In the genomic region with DNA sequence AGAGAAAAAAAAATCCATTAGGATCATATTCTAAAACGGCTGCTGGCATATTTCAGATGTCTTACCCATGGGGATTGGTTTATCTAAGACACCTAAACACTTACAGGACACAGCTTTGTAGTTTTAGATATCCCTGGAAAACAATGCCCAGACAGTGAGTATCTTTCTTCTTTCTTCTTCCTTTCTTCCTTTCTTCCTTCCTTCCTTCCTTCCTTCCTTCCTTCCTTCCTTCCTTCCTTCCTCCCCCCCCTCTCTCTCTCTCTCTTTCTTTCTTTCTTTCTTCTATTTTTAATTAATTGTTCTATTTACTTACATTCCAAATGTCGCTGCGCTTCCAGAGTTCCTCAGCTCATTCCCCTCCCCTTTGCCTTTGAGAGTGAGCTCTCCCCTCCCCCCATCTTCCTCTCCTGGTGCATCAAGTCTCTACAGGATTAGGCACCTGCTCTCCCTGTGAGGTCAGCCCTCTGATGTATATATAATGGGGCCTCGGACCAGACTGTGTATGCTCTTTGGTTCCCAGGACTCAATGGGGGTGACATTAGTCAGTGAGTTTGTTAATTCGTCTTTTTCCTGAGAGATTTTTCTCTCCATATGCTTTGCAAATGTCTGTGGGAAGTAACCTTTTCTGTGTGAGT, we compare ENCODE assay signal across 10 mouse cellular contexts.
DNase-seq lines count a peak whose midpoint lies in the region; ATAC-seq lines count a peak whose summit lies in the region.
"Had no signal": no experiment of that assay in that cellular context is flagged by ENCODE, and none has a peak within 500 bp of the region (broad histone marks: within the 10 kb centered on the region; RNA-seq: fewer than 3 reads in every experiment).

No protein-coding gene starts in this region.

- peaks cover 6% of the 10 kb centered on the region; the same call in 1 of the 2 replicates for H3K9me3 ChIP-seq in kidney, embryonic 16.5 days (ENCODE audit: low read length)
- no peaks in the 10 kb centered on the region for H3K9me3 ChIP-seq in embryonic facial prominence, embryonic 11.5 days (replicated peaks; ENCODE audit: control insufficient read depth, low read length)
- H3K9me3 ChIP-seq in hindbrain, embryonic 14.5 days (ENCODE audit: control insufficient read depth, low read length) = peaks cover 10% of the 10 kb centered on the region
- peaks cover 6% of the 10 kb centered on the region for H3K9me3 ChIP-seq in neural tube, embryonic 14.5 days (ENCODE audit: control insufficient read depth, low read length)

- peak overlapping the region; percentile 20; the same call in 1 of the 2 replicates for H3K4me2 ChIP-seq in kidney, embryonic 16.5 days (replicated peaks; ENCODE audit: low read depth, low read length)
- no peak overlapping the region for H3K4me2 ChIP-seq in embryonic facial prominence, embryonic 11.5 days (ENCODE audit: low read depth, low read length)
- H3K4me2 ChIP-seq in hindbrain, embryonic 14.5 days (replicated peaks) = peak overlapping the region; percentile 47
- peak overlapping the region; percentile 30 for H3K4me2 ChIP-seq in neural tube, embryonic 14.5 days (ENCODE audit: low read depth, low read length)

- no peaks in the 10 kb centered on the region for H3K27me3 ChIP-seq in kidney, embryonic 16.5 days (ENCODE audit: insufficient read depth, low read length)
- H3K27me3 ChIP-seq in embryonic facial prominence, embryonic 11.5 days (ENCODE audit: control insufficient read depth, insufficient read depth, low read length) = no peaks in the 10 kb centered on the region
- no peaks in the 10 kb centered on the region for H3K27me3 ChIP-seq in hindbrain, embryonic 14.5 days (ENCODE audit: control insufficient read depth, insufficient read depth, low read length)
- no peaks in the 10 kb centered on the region for H3K27me3 ChIP-seq in neural tube, embryonic 14.5 days (ENCODE audit: control insufficient read depth, insufficient read depth, low read length)

- no peak overlapping the region for H3K4me3 ChIP-seq in kidney, embryonic 16.5 days (ENCODE audit: low read length)
- H3K4me3 ChIP-seq in embryonic facial prominence, embryonic 11.5 days (ENCODE audit: low read depth, low read length) = no peak overlapping the region
- H3K4me3 ChIP-seq in hindbrain, embryonic 14.5 days (replicated peaks; ENCODE audit: low read length) = no peak overlapping the region
- H3K4me3 ChIP-seq in neural tube, embryonic 14.5 days (ENCODE audit: low read depth, low read length) = no peak overlapping the region

- no peak overlapping the region for H3K9ac ChIP-seq in kidney, embryonic 16.5 days (replicated peaks; ENCODE audit: low read length)
- H3K9ac ChIP-seq in embryonic facial prominence, embryonic 11.5 days (replicated peaks; ENCODE audit: low read length) = no peak overlapping the region
- H3K9ac ChIP-seq in hindbrain, embryonic 14.5 days = peak overlapping the region; percentile 46; the same call in 1 of the 2 replicates
- no peak overlapping the region for H3K9ac ChIP-seq in neural tube, embryonic 14.5 days (replicated peaks; ENCODE audit: low read depth, low read length)

- no peaks in the 10 kb centered on the region for H3K36me3 ChIP-seq in kidney, embryonic 16.5 days (ENCODE audit: insufficient read depth, low read length)
- H3K36me3 ChIP-seq in embryonic facial prominence, embryonic 11.5 days (replicated peaks; ENCODE audit: control insufficient read depth, insufficient read depth, low read depth, low read length) = no peaks in the 10 kb centered on the region
- 0 out of 2 replicates have a peak, but pooled peaks cover 7% of the 10 kb centered on the region for H3K36me3 ChIP-seq in hindbrain, embryonic 14.5 days (replicated peaks; ENCODE audit: control insufficient read depth, insufficient read depth)
- H3K36me3 ChIP-seq in neural tube, embryonic 14.5 days (ENCODE audit: control insufficient read depth, insufficient read depth, low read length) = no peaks in the 10 kb centered on the region

- ATAC-seq in kidney, embryonic 16.5 days (ENCODE audit: low FRiP score, low TSS enrichment) = no peak
- ATAC-seq in embryonic facial prominence, embryonic 11.5 days (replicated peaks; ENCODE audit: insufficient number of reproducible peaks, low FRiP score, low TSS enrichment, low read depth) = 0 out of 2 replicates have a peak, but pooled peaks have one; percentile 52
- ATAC-seq in hindbrain, embryonic 14.5 days (ENCODE audit: low FRiP score) = 0 out of 2 replicates have a peak, but pooled peaks have one; percentile 59
- peak; percentile 71 for ATAC-seq in neural tube, embryonic 14.5 days (ENCODE audit: low read depth)

- H3K4me1 ChIP-seq in kidney, embryonic 16.5 days (ENCODE audit: insufficient read depth, low read length) = no peaks in the 10 kb centered on the region
- H3K4me1 ChIP-seq in embryonic facial prominence, embryonic 11.5 days (ENCODE audit: control insufficient read depth, insufficient read depth, low read length) = no peaks in the 10 kb centered on the region
- 0 out of 2 replicates have a peak, but pooled peaks cover 4% of the 10 kb centered on the region for H3K4me1 ChIP-seq in hindbrain, embryonic 14.5 days (replicated peaks; ENCODE audit: control insufficient read depth, insufficient read depth, low read length)
- H3K4me1 ChIP-seq in neural tube, embryonic 14.5 days (ENCODE audit: control insufficient read depth, insufficient read depth, low read length) = no peaks in the 10 kb centered on the region

- no peak for DNase-seq in kidney, adult 8-10 months
- DNase-seq in embryonic facial prominence, embryonic 11.5 days (ENCODE audit: low spot score) = peak; percentile 46
- no peak for DNase-seq in hindbrain, embryonic 14.5 days (ENCODE audit: low spot score)
- no peak for DNase-seq in spleen, postnatal 10 days (ENCODE audit: low spot score in 2 of 2)
- DNase-seq in thymus, postnatal 14 days = no peak
- no peak for DNase-seq in natural killer cell, adult 2 months (ENCODE audit: low spot score in 2 of 2)
- DNase-seq: adrenal gland, adult 2 months; cerebellum, adult 8-10 months had no signal

- 17% methylated on average over 5 of the region's 5 CpGs for whole genome bisulfite sequencing in kidney, embryonic 16.5 days
- WGBS in embryonic facial prominence, embryonic 11.5 days = 8% methylated on average over 5 of the region's 5 CpGs
- WGBS in hindbrain, embryonic 14.5 days = 11% methylated on average over 5 of the region's 5 CpGs
- WGBS in neural tube, embryonic 14.5 days = 15% methylated on average over 5 of the region's 5 CpGs

- no peak overlapping the region for H3K27ac ChIP-seq in kidney, embryonic 16.5 days (ENCODE audit: low read length)
- no peak overlapping the region for H3K27ac ChIP-seq in embryonic facial prominence, embryonic 11.5 days (replicated peaks; ENCODE audit: low read depth, low read length)
- H3K27ac ChIP-seq in hindbrain, embryonic 14.5 days = no peak overlapping the region
- H3K27ac ChIP-seq in neural tube, embryonic 14.5 days (ENCODE audit: low read depth, low read length) = no peak overlapping the region
